Mouse (Mus musculus) cerebellum, postnatal 10 days (tissue): ENCODE measurements around the gene Rprm.

Experiments used
- DNase-seq, 2 experiments: peaks; one replicate each; pipeline ENCODE4 v3.0.0; 2021; ENCODE audit warnings: mixed read lengths in 2 of 2

Rprm gene

DNA sequence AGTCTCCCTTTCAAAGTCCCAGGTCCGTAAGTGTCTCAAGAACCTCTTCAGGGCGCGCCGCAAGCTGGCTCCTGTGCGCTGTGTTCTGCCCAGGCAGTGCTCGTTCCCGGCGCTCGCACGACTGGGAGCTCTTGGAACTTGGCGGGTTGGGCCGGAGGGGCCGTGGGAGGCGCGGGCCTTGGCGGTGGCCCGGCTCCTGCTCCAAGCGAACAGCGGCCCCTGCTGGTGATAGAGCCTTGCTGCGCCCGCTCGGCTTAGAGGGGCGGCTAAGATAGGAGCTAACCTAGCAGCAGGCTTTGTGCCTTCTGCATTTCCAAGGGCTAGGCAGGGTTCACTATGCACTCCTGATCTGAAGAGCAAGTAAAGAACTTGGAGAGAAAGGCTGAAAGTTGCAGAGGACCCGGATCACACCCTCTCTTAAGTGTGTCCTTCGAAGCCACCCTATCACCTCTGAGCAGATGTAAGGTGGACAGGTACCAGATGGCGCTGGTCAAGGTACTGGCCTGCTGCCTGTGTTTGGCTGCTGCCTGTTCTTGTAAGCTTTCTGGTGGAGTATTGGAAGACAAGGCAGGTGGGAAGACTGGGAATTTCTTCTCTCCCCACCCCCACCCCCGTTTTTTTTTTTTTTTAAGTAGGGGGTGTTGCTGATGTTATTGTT, at the start of gene Rprm:
Gene Rprm (minus strand): TSS at position 123 of the 658 bp plus-strand sequence.
- DNase-seq: peak; percentile 98 to 99

DNA sequence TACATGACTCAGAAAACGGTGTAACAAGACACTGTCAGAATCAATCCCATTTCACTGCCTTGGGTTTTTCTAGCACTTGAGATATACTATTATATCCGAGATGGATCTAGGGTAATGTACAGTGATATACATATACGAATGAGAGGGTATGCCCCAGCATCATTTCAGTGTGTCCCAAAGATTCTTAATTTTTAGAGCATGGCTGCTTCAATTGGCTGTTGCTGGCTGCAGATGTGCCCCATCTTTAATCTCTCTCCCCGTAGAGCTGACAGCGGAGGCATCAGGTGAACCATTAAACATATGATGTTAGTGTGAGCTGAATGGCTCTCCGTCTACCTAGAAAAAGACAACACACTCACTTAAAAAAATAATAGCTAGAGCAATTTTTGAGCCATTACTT, 34.0 kb upstream of the Rprm start:
- no peak for DNase-seq

DNA sequence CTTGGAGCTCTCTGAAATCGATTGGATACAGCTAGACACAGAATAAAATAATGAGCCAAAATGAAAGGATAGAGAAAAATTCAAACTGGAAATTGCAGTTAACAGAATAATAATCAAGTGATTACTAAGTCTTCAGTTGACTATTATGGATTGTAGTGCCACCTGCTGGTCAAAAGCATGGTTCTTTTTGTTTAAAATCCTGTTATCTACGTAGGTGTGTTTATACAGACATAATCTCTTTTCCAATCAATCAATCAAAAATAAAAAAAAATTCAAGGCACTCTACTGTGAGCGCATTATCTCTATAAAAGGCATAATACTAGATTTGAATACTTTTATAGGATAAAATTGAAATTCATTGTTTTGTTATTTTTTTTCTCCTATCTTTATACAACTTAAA, 33.5 kb upstream of the Rprm start:
- DNase-seq: peak; percentile 73 to 81

DNA sequence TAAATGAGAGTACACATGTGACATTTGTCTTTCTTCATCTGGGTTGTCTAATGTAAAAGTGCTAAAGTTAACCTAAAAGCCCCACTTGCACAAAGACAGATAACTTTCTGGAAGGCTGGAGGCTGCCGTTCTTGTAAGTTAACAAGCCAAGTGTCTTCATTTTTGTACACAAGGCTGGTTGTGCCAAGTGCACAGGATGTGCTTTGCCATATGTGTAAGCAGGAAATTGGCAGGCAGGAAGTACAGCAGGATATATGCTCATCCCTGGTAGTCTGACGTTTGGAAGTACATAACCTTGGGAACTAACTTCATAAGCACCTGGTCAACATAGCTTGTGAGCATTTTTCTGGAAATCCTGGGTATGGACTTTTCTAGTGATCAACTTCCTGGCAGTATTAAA, 25.9 kb upstream of the Rprm start:
- DNase-seq: no peak

DNA sequence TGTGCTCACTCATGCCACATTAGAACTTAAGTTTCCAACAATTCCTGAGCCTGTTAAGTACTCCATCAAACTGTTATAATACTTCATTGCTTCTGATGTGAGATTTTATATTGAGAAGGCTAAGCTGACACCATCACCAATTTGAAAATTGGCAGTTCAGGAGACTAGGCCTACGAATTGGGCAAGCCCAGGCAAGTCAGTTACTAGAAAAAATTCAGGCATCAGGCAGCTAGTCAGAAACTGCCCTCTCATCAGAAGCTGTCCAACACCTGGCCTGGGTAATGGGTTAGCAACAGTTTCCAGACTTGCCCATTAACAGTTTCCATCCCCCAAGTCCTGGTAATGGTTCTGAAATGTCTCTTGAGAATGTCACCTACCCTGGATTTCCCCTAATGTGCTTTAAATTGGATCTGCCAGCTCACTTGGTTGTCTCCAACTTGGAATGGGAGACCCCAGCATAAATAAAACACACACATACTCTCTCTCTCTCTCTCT, 20.9 kb upstream of the Rprm start:
- DNase-seq: no peak

DNA sequence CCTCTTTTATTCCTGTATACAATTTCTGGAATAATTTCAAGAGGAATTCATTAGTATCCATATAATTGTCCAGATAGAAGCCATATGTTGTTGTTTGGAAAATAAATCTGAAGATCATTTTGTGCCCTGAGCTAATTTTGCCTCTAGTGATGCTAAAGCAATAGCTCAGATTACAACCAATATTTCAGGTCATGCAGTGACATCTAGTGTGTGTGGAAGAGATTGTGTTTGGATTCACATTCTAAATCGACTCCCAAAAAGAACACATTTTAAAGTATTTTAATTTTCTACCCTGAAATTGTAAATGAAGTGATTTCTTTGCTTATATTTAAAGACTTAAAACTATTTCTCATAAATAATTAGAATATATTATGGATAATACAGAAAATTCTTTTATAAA, 14.6 kb upstream of the Rprm start:
- no peak for DNase-seq

DNA sequence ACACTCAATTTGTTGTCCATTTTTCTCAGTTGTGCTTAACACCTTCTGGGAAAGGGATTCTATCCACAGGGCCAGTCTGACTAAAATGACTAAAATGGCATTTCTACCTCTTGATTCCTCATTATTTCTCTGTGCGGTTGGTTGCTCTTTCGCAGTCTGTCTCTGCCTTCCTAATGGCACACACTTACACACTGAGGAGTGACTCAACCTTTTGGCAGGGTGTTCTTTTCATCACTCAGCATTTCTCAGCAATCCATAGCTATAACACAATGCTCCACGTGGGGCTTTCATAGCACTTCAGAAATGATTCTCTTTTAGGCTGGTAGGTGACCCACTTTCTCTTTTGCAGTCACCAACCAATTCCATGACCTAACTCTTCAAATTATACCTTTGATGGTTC, 7.3 kb upstream of the Rprm start:
- DNase-seq: no peak

DNA sequence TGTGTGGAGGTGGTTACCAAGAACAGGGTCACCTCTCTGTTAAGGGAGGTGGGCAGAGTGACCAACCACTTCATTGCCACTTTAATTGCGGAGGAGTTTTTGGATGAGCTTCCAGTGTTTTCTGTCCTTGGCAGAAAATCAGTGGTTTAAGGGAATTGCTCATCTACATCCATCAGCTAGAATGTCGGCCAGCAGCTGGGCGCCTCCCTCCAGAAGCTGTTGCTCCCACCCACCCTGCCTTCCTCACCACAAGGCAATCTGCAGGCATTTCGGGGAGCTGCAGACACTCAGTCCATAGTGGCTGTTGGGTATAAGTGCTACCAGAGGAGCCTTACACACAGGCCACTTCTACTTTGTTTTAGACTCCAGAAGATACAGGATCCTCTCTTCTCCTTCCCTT, 902 bp upstream of the Rprm start:
- DNase-seq: peak in 1 of 2 experiments; percentile 12

DNA sequence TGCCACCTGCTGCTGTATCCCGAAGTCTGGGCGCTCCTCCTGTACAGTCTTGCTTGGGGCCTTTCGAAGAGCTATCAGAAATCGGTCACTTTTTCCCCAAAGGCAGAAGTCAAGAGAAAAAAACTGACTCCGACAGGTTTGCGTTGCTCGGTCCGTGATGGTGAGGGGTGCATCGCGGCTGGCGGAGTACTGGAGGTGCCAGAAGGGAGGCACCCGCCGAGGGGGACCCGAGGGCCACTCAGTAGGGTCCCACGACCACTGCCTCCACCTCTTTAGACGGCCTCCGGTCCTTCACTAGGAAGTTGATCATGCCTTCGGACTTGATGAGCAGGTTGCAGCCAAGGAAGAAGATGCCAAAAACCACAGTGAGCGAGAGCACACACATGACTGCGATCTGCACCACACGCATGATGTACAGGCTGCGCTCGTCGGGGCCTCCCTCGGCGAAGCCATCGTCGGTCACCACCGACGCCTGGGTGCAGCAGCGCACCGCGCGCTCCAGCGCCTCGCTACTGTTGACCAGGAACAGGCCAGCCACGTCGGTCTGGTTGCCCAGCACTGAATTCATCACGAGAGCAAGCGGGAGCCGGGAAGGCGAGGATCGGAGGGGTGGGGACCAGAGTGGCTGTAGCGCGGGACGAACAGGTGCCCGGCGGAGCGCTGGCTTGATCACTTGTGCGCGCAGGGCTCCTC, 469 bp downstream of the Rprm start:
- DNase-seq: no peak

DNA sequence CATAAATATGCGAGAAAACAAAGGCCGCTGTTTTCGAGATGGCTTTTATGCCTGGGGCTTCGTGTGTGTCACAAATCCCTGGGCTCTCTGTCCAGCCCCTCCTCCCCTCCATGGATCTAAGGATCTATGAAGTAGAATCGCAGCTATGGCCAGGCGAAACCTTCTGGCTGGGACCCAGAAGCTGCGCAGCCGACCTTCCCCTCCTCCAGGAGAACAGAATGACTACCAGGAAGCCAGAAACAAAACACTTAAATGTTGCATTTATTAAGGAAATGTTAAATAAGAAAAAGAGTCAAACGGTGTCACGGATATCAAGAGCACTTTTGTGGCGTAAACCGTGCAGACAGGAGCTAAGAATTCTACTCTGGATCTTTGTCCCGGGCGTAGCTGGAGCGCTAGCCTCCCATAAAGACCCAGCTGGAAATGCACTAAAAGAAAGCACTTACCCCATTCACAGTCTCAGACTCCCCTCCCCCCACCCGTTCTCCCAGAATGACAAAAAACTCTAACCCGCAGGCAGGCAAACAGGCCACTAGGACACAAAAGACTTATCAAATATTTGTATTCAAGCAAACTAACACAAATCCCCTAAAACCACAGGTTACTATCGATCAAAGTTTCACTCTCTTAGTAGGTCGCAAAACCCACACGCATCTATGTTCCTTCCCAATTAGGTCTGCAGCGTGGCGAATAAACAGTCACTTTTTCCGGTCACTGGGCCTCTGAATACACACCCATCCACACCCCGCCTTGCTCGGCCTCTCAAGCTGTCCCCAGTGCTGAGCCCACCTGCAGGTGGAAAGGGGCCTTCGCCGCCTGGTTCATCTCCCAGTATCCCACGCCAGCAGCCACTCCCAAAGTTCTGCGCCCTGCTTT, 1.3 kb downstream of the Rprm start:
- peak; percentile 57 to 61 for DNase-seq

DNA sequence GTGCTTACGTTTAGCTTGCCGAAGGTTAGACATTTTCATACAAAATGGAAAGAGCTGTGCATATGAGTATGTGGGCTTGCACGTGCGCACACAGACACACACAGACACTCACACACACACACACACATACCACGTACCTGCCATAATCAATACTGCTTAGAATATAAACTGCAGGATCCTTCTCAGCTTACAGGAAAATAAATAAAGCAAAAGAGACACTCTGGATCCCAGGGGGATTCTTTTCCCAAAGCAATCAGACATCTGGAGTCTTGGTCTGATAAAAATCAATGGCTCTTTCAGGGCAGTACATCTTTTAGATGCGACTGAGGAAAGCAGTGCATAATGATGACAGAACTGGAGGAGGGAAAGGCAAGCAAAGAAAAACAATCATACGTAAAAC, 6.4 kb downstream of the Rprm start:
- DNase-seq: no peak

DNA sequence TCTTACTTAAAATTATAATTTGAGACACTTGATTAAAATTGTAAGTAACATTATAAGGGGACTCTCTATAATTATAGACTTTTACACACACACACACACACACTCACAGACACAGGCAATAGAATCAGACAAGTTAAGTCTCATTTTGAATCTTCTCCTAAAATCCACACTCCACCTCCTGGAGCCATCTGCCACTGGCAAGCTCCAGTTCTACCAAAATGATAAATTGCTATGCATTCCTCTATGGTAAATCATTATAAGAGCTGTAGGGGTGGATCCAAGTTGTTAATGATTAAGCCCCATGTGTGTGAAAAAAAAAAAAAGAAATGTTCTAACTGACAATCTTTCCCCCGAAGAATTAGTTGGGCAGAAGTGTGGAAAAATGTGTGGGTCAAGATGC, 13.8 kb downstream of the Rprm start:
- DNase-seq: no peak

DNA sequence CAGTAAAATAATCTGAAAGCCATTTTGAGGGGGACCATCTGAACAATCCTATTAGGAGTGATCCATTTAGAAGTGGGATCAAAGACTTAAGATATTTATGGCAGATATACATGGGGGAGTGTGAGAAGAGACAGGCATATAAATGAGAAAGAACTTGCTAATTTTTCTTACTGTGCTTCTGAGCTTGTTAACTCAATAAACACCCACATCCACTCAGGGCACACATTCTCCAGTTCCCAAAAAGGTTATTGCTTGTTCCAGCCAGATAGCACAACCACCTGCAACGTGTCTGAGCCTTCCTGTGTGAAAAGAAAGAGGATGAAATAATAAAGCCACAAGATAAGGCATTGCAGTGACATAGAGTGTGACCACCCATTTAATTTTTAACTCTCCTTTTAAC, 22.9 kb downstream of the Rprm start:
- no peak for DNase-seq

DNA sequence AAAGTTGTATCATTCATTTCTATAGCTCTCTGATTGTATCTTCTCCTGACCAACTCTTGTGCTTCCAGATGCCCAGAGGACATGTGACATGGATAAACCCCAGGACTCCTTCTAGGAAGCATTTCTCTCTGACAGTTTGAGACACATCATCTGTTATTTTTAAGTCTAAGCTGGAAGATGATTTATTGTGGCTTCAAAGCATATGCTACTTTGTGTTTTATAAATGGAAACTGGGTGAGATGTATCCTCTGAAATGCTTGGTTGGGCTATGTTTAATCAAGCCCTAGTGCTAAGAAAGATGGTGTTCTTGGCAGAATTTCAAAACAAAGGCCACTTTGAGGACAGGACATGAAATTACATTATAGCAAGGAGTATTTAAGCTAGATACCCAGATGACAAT, 24.3 kb downstream of the Rprm start:
- no peak for DNase-seq
